Mouse (Mus musculus) cerebellum, adult 8-10 months (tissue): Measurements from ENCODE around the gene C1rb.
"Not testable (repeated sequence)": the region's sequence is repeated elsewhere in the genome, so short reads cannot be mapped to it uniquely, and the experiment has no call there.

Experiments
- DNase-seq: peaks from one replicate; pipeline ENCODE4 v3.0.0; 2022

Gene C1rb

DNA sequence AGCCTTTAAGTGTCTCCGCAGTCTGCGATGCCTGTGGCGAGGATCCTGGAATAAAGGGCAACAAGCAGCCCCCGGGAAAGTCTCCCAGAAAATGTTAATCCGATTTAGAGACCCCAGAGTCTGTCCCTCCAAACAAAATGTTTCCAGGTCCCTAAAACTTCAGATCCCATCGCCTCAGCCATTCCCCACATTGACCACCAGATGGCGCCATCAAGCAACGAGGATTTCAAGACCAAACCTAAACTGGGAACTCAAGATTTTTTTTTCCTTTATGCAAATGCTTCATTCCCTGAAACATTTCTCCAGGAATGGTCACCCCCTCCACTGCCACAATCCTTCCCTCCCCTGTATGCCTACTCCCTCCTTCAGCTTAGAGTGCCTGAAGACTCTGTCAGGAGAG is at the start of gene C1rb:
C1rb (plus strand) TSS at position 269 of the 400 bp plus-strand sequence.
- DNase-seq: peak; percentile 65

DNA sequence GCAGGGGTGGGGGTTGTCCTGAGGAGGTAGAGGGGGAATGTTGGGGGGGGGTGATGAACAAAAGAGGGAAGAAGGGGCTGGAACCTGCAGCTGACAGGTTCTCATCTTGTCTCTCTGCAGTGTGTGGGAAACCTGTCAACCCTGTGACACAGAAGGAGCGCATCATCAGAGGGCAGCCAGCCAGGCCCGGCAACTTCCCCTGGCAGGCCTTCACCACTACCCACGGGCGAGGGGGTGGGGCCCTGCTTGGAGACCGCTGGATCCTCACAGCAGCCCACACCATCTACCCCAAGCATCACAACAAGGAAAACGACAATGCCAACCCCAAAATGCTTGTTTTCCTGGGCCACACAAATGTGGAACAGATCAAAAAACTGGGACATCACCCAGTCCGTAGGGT is 48.0 kb upstream of the C1rb start:
- DNase-seq: not testable (repeated sequence)

DNA sequence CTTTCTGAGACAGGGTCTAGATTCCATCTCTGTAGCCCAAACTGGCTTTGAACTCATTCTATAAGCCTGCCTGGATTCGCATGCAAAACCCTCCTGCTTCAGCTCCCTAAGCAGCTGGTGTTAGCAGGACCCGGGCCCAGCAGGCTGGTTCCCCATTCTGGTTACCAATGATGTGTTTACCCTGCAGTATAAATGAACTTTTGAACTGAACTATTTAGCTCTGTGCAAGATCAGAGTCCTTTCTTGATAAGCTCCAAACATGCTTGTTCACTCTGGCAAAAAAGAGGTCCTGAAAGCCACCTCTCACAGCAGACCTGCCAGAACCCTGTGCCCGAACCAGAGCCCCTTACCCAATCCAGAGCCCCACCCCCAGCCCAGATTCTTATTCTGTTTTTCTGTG is 42.2 kb upstream of the C1rb start:
- no peak for DNase-seq

DNA sequence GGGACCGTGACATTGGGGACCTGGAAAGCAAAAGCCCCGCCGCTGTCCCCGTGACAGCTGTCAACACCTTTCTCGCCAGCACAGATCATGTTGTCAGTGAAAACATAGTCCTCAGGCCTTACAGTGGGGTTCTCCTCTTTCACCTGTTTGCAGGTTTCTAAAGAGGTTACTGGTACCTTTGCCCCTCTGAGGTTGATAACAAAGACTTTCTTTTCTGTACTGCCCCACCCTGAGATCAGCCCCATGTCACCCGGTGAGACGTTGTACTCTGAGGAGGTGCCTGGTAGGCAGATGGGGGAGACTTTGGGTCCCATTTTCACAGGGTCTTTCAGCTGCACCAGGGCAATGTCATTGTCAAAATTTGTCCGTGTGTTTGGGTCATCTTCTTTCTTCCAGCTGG is 39.0 kb upstream of the C1rb start:
- DNase-seq: no peak

DNA sequence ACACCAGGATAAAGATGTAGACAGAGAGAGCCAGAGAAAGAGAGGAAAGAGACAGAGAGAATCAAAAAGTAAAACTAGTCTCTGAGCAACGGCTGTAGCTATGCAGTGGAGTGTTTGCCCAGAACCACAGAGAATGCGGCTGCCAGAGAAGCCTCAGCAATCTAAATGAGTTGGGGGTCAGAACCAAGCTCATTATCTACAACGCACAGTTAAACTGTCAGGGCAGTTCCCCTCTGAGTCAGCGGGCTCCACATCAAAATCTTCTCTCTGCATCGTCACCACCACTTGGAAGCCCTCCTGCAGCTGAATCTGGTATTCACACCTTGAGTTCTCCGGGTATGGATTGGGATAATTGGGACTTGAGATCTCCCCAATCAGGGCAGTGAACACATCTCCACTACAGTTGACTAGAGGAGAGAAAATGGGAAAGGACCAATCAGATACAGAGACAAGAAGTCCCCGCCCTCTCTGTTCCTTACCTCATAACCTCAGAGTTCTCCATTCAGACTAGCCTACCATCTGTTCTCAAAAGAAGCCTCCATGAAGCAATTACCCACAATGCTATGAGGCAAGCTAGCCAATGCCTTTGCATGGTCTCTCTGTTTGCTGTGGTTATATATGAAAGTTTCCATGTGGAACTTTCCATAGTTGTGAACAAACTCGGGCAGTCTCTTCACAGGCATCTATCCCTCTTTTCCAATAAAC is 33.8 kb upstream of the C1rb start:
- DNase-seq: not testable (repeated sequence)

DNA sequence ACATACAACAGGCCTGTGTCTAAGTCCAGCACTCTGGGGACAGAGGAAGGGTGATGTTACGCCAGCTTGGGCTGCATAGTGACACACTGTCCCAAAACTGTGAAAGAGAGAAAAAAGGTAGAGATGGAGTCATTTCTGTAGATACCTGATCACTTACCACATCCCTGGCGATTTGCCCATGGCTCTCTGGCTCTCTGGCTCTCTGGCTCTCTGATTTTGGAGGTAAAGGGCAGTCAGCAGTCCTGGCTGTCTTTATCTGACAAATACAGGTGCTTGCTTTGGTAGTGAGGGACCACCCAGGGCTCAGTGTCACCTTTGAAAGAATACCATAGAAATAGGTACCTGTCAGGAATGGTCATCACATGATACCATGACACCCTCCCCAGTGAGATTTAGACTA is 28.9 kb upstream of the C1rb start:
- DNase-seq: not testable (repeated sequence)

DNA sequence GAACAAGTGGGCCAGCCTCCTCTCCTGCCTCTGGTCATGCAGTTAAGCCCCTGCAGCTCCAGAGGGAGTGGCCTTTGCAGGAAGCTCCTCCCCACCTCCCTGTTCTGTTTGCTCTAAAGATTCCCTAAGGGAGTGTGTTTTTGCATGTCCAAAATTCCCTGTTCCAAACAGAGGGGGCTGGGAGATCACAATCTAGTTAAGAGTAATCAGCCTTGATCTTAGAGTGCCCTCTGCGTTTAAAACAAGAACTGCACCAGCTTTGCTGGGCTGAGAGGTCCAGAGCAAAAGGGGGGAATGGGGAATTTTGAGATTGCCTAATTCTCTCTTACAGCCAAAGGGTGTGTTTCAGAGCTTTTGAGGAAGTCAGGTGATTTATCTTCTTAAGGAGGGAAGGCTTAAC is 27.8 kb upstream of the C1rb start, which contains the start of gene C1s1:
C1s1 (minus strand) TSS at position 76 of the 400 bp plus-strand sequence.
- DNase-seq: peak; percentile 41

DNA sequence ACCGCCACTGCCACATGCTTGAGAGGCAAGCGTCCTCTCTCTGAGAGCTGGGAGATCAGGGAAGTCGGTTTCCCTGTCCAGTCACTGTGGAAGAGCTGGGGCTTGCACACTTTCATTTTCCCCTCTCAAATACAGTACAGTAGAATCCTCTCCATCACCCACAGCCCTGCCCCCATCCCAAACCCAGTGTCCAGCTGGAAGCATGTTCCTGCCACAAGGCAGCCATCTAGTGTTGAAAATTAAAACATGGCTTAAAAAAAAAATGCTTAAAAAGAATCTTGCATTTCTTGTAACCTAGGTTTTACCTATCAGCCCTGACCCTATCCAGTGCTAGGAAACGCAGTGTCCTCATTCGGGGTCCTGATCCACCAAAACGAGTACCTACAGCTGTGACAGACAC is 25.6 kb upstream of the C1rb start:
- DNase-seq: no peak

DNA sequence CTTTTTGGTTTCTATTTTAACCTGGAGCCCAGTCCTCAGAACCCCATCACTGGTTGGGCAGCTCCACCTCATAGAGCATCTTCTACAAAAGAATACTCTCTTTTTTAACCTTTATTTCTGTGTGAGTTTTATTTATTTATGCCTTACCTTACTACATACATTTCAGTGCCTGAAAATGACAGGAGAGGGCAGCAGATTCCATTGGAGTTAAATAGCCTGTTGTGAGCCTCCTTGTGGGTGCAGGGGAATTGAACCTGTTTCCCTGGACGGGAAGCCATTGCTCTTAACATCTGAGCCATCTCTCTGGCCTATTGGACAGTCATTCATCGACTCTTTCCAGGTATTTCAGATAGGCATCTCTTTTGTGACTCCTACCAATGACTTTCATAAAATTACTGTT is 24.7 kb upstream of the C1rb start:
- no peak for DNase-seq

DNA sequence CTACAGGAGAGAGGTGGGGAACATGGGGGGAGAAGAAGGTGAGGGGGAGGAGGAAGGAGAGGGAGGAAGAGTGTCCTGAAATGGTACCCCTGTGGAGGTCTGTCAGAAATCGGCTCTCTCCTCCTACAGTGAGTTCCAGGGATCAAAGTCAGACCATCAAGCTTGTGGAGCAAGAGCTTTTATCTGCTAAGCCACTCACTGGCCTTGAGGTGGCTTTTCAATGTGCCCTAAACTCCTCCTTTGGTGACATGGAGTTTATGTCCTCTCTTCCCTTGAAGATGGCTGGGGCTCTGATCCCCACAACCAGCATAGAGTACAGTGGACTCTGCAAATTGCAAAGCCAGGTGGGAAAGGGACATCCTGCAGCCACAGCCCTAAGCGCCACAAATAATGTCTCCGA is 22.1 kb upstream of the C1rb start:
- not testable (repeated sequence) for DNase-seq

DNA sequence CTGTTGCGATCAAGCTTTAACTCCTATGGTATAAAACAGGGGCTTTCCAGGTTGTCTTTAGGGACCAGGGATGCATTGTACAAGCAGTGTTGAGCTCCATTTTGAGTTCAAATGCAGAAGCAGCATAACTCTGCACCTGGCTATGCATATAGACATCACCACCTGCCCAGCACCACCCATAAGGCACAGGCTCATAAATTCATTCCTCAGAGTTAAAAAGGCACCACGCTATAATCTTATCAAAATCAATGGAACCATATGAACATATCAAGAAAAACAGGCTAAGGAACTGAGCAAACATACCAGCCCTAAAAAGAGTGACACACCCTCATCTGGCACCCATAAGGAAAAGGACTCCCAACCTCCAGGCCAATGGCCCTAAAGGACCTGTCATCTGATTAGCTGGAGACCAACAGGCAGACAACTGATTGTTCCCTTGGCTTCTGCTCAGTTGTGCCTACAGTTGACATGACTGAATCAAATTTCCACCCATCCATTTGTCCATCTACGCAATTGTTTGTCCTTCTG is 21.0 kb upstream of the C1rb start:
- DNase-seq: no peak

DNA sequence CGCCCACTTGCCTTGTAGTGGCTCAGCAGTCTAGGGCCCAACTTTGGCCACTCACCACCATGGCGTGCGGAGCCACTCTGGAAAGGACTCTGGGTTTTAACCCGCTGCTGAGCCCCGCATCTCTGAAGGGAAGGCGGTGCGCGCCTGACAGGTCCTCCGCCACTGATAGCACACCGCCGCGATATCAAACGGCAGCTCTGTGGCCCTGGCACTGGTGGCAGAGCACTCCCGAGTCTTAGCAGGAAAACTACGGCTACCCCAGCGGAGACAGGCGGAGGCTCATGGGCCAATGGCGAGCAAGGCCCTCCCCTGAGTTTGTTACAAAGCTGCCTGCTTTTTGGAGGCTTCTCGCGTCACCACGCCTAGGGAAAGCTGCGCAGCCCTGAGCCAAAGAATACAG is 17.3 kb upstream of the C1rb start:
- DNase-seq: no peak

DNA sequence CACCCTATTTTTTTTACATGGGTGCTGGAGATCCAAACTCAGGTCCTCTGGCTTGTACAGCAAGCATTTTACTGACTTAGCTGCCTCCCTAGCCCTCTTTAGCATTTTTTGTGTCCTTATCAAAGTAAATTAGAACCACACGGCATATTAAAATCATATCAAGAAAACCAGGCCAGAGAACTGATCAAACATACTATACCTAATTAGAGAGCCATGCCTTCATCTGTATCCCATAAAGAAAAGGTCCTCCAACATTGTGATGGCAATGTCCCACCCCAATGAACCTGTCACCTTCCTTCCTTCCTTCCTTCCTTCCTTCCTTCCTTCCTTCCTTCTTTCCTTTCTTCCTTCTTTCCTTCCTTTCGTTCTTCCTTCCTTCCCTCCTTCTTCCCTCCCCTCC is 14.1 kb upstream of the C1rb start:
- DNase-seq: not testable (repeated sequence)

DNA sequence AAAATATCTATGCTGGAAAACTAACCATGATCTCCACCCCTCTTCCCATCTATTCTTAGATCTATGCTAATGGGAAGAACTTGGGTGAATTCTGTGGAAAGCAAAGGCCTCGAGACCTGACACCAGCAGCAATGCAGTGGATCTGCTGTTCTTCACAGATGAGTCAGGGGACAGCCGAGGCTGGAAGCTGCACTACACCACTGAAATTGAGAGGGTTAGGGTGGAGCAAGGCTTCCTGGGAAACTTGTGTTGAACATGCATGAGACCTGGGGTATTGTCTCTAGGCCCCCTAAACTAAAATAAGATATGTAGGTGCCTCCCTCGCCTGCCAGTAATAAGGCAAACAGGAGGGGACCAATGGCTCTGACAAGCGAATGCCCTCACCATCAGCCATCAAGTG is 8.9 kb upstream of the C1rb start:
- DNase-seq: not testable (repeated sequence)

DNA sequence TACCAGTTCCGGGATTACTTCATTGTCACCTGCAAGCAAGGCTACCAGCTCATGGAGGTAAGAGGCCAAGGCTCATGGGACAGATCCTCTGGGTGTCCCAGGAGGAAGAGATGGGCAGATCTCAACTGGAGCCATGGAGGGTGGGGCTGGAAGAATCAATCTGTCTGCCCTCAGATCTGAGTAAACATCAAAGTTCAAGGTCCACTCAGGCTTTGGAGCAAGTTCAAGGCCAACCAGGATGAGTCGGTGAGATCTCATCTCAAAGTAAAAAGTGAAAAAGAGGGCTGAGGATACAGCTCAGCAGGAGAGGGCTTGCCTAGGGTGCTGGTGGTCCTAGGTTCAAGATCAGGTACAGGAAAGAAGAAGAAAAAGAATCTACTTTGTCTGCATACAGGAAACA is 8.5 kb upstream of the C1rb start:
- DNase-seq: not testable (repeated sequence)

DNA sequence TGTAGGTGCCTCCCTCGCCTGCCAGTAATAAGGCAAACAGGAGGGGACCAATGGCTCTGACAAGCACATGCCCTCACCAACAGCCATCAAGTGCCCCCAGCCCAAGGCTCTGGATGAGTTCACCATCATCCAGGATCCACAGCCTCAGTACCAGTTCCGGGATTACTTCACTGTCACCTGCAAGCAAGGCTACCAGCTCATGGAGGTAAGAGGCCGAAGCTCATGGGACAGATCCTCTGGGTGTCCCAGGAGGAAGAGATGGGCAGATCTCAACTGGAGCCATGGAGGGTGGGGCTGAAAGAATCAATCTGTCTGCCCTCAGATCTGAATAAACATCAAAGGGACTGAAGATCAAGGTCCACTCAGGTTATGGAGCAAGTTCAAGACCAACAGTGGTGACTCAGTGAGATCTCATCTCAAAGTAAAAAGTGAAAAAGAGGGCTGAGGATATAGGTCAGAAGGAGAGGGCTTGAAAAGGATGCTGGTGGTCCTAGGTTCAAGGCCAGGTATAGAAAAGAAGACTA is 5.1 kb downstream of the C1rb start:
- not testable (repeated sequence) for DNase-seq

DNA sequence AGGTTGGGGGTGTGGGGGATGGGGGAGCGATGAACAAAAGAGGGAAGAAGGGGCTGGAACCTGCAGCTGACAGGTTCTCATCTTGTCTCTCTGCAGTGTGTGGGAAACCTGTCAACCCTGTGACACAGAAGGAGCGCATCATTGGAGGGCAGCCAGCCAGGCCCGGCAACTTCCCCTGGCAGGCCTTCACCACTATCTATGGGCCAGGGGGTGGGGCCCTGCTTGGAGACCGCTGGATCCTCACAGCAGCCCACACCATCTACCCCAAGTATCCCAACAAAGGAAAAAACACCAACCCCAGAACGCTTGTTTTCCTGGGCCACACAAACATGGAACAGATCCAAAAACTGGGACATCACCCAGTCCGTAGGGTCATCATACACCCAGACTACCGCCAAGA is 10.1 kb downstream of the C1rb start:
- DNase-seq: not testable (repeated sequence)

DNA sequence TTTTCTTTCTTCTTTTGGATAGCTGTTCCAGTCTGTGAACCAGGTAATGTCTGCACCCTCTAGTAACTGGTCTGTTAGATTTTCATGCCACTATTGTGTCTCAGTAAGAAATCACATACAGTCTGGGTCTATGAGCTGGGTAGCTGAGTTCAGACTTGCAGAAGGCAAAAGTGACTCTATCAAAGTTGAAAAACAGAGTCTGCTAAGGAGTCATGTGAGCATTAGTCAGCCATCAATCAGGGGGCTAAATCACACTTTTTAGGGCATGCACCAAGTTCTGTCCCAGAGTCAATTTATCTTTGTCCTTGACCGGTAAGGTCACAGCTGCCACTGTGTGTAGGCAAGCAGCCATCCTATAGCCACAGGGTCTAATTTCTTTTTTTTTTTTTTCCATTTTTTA is 12.1 kb downstream of the C1rb start:
- no peak for DNase-seq

DNA sequence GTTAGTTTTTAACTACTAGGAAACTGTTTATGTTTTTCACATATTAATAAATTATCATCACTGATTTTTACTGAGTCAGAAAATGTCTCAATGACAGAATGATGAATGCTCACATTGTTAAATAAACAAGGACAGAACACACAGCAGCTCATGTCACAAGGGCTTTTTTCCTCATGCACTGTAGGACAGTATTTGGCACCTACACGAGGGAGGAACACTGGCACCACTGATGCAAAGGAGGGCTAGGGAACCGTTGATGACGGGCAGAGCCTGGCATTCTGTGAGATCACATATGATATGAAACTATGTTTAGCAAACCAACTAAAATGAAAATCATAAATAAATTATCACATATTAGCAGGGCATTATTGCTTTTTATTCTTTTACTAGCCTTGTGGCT is 14.8 kb downstream of the C1rb start:
- DNase-seq: no peak

DNA sequence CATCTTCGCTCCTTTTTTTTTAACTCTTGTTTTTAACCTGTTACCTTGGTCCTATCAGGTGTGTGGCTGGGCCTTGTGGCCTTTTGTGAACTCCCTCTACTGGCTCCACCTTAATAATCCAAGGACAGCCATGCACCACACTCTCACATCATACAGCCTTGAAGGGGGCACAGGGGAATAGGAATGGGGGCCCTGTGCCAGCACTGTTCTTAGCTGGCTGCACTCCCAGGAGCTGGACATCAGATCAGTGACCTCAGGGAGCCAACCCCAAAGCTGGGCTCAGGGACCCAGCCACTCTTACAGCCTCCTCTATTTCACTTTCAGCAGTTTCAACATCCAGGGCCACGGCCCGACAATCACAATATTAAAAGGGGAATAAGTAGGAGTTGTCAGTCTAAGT is 15.7 kb downstream of the C1rb start:
- no peak for DNase-seq

DNA sequence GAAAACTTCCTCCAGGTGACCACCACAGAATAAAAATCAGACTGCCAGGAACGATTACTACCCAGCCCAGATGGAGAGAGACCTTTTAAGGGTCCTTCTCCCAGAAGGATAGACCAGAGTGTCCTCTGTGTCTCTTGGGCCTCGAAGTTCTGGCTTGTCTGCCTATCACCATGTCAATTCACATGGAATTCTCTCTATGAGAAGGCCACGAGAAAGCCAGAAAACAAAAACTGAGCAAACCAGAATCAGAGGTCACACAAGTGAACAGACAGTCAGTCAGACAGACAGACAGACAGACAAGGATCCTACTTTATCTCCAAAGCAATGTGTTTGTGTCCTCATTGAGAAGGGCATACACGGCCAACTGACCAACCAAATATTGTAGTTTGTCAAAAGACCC is 16.2 kb downstream of the C1rb start:
- no peak for DNase-seq

DNA sequence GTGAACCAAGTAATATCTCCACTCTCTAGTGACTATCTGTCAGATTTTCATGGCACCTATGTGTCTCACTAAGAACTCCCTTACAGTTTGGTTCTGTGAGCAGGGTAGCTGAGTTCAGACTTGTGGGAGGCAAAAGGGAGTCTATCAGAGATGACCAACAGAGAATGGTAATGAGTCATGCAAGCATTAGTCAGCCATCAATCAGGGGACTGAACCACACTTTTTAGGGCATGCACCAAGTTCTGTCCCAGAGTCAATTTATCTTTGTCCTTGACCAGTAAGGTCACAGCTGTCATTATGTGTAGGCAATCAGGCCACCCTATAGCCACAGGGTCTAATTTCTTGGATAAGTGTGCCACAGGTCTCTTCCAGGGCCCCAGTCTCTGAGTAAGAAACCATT is 18.7 kb downstream of the C1rb start:
- DNase-seq: no peak

DNA sequence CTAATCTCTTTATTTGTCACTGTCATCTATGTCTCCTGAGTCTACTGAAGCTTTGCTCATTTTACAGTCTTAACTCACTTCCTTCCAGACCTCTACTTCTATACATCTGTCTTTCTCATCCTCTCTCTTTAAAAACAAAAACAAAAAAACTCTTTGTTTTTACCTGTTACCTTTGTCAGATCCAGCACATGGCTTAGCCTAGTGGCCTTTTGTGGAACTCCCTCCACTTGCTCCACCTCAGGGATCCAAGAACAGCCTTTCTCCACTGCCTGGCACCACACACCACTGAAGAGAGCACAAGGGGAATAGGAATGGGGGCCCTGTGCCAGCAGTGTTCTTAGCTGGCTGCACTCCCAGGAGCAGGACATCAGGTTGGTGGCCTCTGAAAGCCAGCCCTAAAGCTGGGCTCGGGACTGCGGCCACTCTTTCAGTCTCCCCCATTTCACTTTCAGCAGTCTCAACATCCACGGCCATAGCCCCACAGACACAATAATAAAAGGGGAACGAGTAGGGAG is 22.1 kb downstream of the C1rb start:
- DNase-seq: no peak

DNA sequence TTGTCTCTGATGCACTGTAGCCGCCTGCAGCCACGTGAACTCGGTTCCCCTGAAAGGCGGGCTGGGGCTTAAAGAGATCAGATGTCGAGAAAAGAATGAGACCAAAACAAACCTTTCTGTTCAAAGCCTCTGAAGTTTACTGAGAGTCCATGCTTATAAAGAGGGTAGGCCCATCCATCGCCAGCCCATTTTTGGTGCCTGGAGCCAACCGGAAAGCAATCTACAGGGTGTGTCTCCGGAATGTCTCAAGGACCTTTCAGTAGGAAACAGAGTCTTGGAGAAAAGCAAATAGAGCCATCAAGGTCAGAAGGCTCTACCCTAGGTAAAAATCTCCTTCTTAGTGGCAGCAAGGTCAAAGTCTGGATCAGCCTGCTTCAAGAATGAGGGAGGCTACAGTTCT is 23.0 kb downstream of the C1rb start:
- no peak for DNase-seq

DNA sequence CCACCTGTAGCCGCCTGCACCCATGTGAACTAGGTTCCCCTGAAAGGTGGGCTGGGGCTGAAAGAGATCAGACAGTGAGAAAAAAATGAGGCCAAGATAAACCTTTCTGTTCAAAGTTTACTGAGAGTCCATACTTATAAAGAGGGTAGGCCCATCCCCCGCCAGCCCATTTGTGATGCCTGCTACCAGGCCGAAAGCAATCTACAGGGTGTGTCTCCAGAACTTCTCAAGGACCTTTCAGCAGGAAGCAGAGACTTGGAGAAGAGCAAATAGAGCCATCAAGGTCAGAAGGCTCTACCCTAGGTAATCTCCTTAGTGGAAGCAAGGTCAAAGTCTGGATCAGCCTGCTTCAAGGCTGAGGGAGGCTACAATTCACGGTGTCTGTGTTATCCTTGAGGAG is 31.9 kb downstream of the C1rb start:
- DNase-seq: no peak
